Mouse (Mus musculus): Measurements from ENCODE around the gene Atxn2. TPM values are rescaled to one million over a fixed set of nuclear protein-coding genes. Genes with fewer than 3 reads are reported as not detected.
"Not testable (repeated sequence)": the region's sequence is repeated elsewhere in the genome, so short reads cannot be mapped to it uniquely, and the experiment has no call there.

Atxn2 gene
- total and polyA plus RNA-seq, 2 experiments: 58.5 to 92.8 TPM

DNA sequence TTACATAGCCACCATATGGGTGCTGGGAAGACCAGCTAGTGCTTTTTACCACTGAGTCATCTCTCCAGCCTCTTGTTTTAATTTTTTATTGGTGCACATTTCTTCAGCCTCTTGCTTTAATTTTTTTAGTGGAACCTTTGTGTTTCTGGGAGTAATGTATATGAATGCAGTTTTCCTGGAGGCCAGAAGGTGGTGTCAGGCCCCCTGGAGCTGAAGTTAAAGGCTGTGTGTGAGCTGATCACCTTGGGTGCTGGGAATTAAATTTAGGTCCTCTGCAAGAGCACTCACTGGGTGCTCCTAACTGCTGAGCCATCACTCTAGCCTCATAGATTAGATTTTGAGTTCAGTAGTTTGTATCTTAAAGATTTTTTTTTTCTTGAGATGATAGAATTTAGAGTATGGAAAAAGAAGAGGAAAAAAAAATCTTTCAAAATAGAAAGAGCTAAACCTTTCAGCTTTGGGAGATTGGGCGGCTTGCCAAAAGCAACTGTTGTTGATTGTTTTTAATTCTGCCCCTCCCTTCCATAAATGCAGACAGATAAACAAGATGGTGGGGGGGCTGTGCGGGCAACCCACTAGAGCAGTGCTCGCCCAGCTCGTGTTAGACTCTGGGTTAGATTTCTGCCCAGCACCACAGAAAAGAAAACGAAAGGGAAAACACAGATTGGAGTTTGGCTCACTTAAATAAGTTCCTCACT is 9.9 kb downstream of the Atxn2 start:
- Histone ChIP-seq H3K79me2 (ENCODE audit: control insufficient read depth, insufficient read depth, low read length) (peaks cover 67% of the 10 kb centered on the region), H3K27me3 (ENCODE audit: control insufficient read depth, insufficient read depth, low read length) (no peaks in the 10 kb centered on the region), H3K9ac (ENCODE audit: low read depth, low read length) (peak overlapping the region; percentile 33; the same call in 1 of the 2 replicates), H3K4me3 (ENCODE audit: insufficient read depth, low read depth, low read length) (no peak overlapping the region), H3K36me3 (ENCODE audit: control insufficient read depth, insufficient read depth, low read length) (no peaks in the 10 kb centered on the region; the same call in 1 of the 2 replicates), H3K27ac (replicated peaks; ENCODE audit: insufficient read depth, low read depth, low read length) (peak overlapping the region; percentile 62), H3K4me1 (ENCODE audit: control insufficient read depth, insufficient read depth, low read length) (peaks cover 45% of the 10 kb centered on the region)
- 39% methylated on average over 5 of the region's 5 CpGs for WGBS
- DNase-seq (ENCODE audit: extremely low read depth, low read depth, low spot score): no peak
- no peak for TF ChIP-seq POLR2A (IDR thresholded peaks at IDR 0.05; ENCODE audit: extremely low read depth, insufficient read depth, low read length)
- TF ChIP-seq CTCF (IDR thresholded peaks at IDR 0.05; ENCODE audit: low read depth, low read length): peak; percentile 28; the same call in 1 of the 2 replicates

- H3K27me3 ChIP-seq (ENCODE audit: control insufficient read depth, insufficient read depth, low read length): no peaks in the 10 kb centered on the region
- no peaks in the 10 kb centered on the region; the same call in 1 of the 2 replicates for H3K36me3 ChIP-seq (ENCODE audit: control insufficient read depth, insufficient read depth, low read length)
- H3K4me3 ChIP-seq (ENCODE audit: insufficient read depth, low read depth, low read length): no peak overlapping the region
- TF ChIP-seq CTCF (IDR thresholded peaks at IDR 0.05; ENCODE audit: low read depth, low read length) (no peak), POLR2A (IDR thresholded peaks at IDR 0.05; ENCODE audit: extremely low read depth, insufficient read depth, low read length) (no peak)
- no peak overlapping the region for H3K9ac ChIP-seq (ENCODE audit: low read depth, low read length)
- WGBS: 11% methylated on average over 3 of the region's 3 CpGs
- peak overlapping the region; percentile 62 for H3K27ac ChIP-seq (replicated peaks; ENCODE audit: insufficient read depth, low read depth, low read length)
- H3K4me1 ChIP-seq (ENCODE audit: control insufficient read depth, insufficient read depth, low read length): peaks cover 39% of the 10 kb centered on the region
- peaks cover 61% of the 10 kb centered on the region for H3K79me2 ChIP-seq (ENCODE audit: control insufficient read depth, insufficient read depth, low read length)
- peak; percentile 76 for DNase-seq (ENCODE audit: extremely low read depth, low read depth, low spot score)
Measured at GRCm38 (mm10) chr5:121721841-121722240, 10.7 kb downstream of the Atxn2 start.

- no peaks in the 10 kb centered on the region for H3K27me3 ChIP-seq (ENCODE audit: control insufficient read depth, insufficient read depth, low read length)
- TF ChIP-seq CTCF (IDR thresholded peaks at IDR 0.05; ENCODE audit: low read depth, low read length): no peak
- TF ChIP-seq POLR2A (IDR thresholded peaks at IDR 0.05; ENCODE audit: extremely low read depth, insufficient read depth, low read length): no peak
- WGBS: 48% methylated on average over 1 of the region's 1 CpGs
Measured at GRCm38 (mm10) chr5:121724678-121725077, 13.5 kb downstream of the Atxn2 start.

GRCm38 (mm10) chr5:121730057-121730456 is 18.9 kb downstream of the Atxn2 start:
- TF ChIP-seq POLR2A (IDR thresholded peaks at IDR 0.05; ENCODE audit: extremely low read depth, insufficient read depth, low read length): no peak
- TF ChIP-seq CTCF (IDR thresholded peaks at IDR 0.05; ENCODE audit: low read depth, low read length): no peak

More at GRCm38 (mm10) chr5:121724678-121725077, 13.5 kb downstream of the Atxn2 start:
- DNase-seq (ENCODE audit: extremely low read depth, low read depth, low spot score): peak; percentile 76
- Histone ChIP-seq H3K4me3 (ENCODE audit: insufficient read depth, low read depth, low read length) (no peak overlapping the region), H3K4me1 (ENCODE audit: control insufficient read depth, insufficient read depth, low read length) (peaks cover 45% of the 10 kb centered on the region), H3K27ac (replicated peaks; ENCODE audit: insufficient read depth, low read depth, low read length) (peak overlapping the region; percentile 15), H3K36me3 (ENCODE audit: control insufficient read depth, insufficient read depth, low read length) (peaks cover 2% of the 10 kb centered on the region; the same call in 1 of the 2 replicates), H3K9ac (ENCODE audit: low read depth, low read length) (no peak overlapping the region), H3K79me2 (ENCODE audit: control insufficient read depth, insufficient read depth, low read length) (peaks cover 67% of the 10 kb centered on the region)

DNA sequence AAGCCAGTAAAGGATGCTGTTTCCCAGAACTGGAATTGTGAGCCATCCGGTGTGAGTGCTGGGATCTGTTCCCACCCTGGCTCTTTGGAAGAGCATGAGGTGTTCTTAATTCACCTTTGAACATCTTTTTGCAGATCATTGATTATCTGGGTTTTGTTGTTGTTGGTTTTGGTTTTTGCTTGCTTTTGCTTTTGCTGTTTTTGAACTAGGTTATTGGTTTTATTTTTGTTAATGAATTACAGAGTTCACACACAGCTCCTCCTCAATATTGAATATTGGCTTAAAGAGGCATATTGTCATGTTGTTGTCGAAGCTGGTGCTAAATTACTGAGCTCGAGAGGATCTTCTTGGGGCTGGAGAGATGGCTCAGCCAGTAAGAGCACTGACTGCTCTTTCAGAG is 25.5 kb downstream of the Atxn2 start:
- Histone ChIP-seq H3K9ac (ENCODE audit: low read depth, low read length) (no peak overlapping the region), H3K36me3 (ENCODE audit: control insufficient read depth, insufficient read depth, low read length) (no peaks in the 10 kb centered on the region), H3K27ac (replicated peaks; ENCODE audit: insufficient read depth, low read depth, low read length) (0 out of 2 replicates have a peak overlapping the region, but pooled peaks have one; percentile 12), H3K4me3 (ENCODE audit: insufficient read depth, low read depth, low read length) (no peak overlapping the region), H3K79me2 (ENCODE audit: control insufficient read depth, insufficient read depth, low read length) (peaks cover 51% of the 10 kb centered on the region), H3K27me3 (ENCODE audit: control insufficient read depth, insufficient read depth, low read length) (no peaks in the 10 kb centered on the region), H3K4me1 (ENCODE audit: control insufficient read depth, insufficient read depth, low read length) (peaks cover 57% of the 10 kb centered on the region)
- TF ChIP-seq CTCF (IDR thresholded peaks at IDR 0.05; ENCODE audit: low read depth, low read length) (no peak), POLR2A (IDR thresholded peaks at IDR 0.05; ENCODE audit: extremely low read depth, insufficient read depth, low read length) (no peak)
- 26% methylated on average over 3 of the region's 3 CpGs for WGBS
- peak; percentile 97 for DNase-seq (ENCODE audit: extremely low read depth, low read depth, low spot score)

More at GRCm38 (mm10) chr5:121730057-121730456, 18.9 kb downstream of the Atxn2 start:
- WGBS: 53% methylated on average over 2 of the region's 2 CpGs
- peak; percentile 70 for DNase-seq (ENCODE audit: extremely low read depth, low read depth, low spot score)
- no peak overlapping the region for H3K9ac ChIP-seq (ENCODE audit: low read depth, low read length)
- peak overlapping the region; percentile 12 for H3K27ac ChIP-seq (replicated peaks; ENCODE audit: insufficient read depth, low read depth, low read length)
- no peak overlapping the region for H3K4me3 ChIP-seq (ENCODE audit: insufficient read depth, low read depth, low read length)
- H3K79me2 ChIP-seq (ENCODE audit: control insufficient read depth, insufficient read depth, low read length): peaks cover 72% of the 10 kb centered on the region
- peaks cover 2% of the 10 kb centered on the region; the same call in 1 of the 2 replicates for H3K36me3 ChIP-seq (ENCODE audit: control insufficient read depth, insufficient read depth, low read length)
- no peaks in the 10 kb centered on the region for H3K27me3 ChIP-seq (ENCODE audit: control insufficient read depth, insufficient read depth, low read length)
- peaks cover 51% of the 10 kb centered on the region for H3K4me1 ChIP-seq (ENCODE audit: control insufficient read depth, insufficient read depth, low read length)

- H3K36me3 ChIP-seq (ENCODE audit: control insufficient read depth, insufficient read depth, low read length); H3K27me3 ChIP-seq (ENCODE audit: control insufficient read depth, insufficient read depth, low read length); H3K4me3 ChIP-seq (ENCODE audit: insufficient read depth, low read depth, low read length); H3K27ac ChIP-seq (replicated peaks; ENCODE audit: insufficient read depth, low read depth, low read length); H3K9ac ChIP-seq (ENCODE audit: low read depth, low read length); DNase-seq (ENCODE audit: extremely low read depth, low read depth, low spot score): not testable (repeated sequence)
- H3K4me1 ChIP-seq (ENCODE audit: control insufficient read depth, insufficient read depth, low read length): peaks cover 55% of the 10 kb centered on the region
- peaks cover 43% of the 10 kb centered on the region for H3K79me2 ChIP-seq (ENCODE audit: control insufficient read depth, insufficient read depth, low read length)
- WGBS: 38% methylated on average over 2 of the region's 2 CpGs
Measured at GRCm38 (mm10) chr5:121738162-121738561, 27.0 kb downstream of the Atxn2 start.
